Mouse (Mus musculus) gastrocnemius, postnatal 10 days (tissue): ENCODE measurements around the gene Ccm2l. TPM values are rescaled to one million over a fixed set of nuclear protein-coding genes. Genes with fewer than 3 reads are reported as not detected.

Experiments
- DNase-seq: peaks from one replicate; pipeline ENCODE4 v3.0.0; 2021; ENCODE audit warnings: mixed read lengths
- total RNA-seq, 2 experiments: library from RNA; stranded (reverse); gene quantifications; 2 replicates each; pipeline ENCODE4 v1.2.3; 2021

The Ccm2l gene
- total RNA-seq, 2 experiments from 2014 or later = 7.6 to 12.6 TPM

GRCm38 (mm10) chr2:153052700-153053351 lies 12.9 kb upstream of the Ccm2l start:
- no peak for DNase-seq

DNA sequence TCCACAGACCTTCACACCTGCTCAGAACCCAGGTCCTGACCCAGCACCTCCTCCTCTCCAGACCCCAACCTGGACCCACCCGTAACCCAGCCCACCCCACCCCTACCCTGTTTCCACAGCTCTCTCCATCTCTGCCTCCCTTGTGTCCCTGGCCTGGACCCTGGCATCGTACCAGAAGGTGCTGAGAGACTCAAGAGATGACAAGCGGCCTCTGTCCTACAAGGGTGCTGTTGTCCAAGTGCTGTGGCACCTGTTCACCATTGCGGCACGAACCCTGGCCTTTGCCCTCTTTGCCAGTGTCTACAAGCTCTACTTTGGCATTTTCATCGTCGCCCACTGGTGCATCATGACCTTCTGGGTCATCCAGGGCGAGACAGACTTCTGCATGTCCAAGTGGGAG lies 11.9 kb upstream of the Ccm2l start:
- no peak for DNase-seq

- DNase-seq = no peak
Measured at GRCm38 (mm10) chr2:153055270-153055920, 10.4 kb upstream of the Ccm2l start.

- DNase-seq = no peak
Measured at GRCm38 (mm10) chr2:153058365-153058764, 7.4 kb upstream of the Ccm2l start.

DNA sequence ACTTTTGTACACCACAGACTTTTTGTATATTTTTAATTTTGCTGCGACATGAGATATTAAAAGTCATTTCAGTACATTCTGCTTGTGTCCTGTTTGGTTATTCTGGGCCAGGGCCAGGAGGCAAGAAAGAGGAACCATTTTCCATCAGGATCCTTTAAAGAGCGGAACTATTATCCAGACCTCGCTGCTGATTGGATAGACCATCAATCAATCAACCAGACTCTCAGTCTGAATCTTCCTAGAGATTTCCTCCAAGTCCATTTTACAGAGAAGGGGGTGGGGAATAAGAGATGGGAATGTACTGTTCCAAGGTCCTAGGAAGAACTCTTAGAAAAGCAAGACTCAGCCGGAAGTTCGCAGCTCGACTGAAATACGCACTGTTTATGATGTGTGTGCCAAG lies 5.5 kb upstream of the Ccm2l start:
- DNase-seq = no peak

- no peak for DNase-seq
Measured at GRCm38 (mm10) chr2:153063394-153063793, 2.4 kb upstream of the Ccm2l start.

DNA sequence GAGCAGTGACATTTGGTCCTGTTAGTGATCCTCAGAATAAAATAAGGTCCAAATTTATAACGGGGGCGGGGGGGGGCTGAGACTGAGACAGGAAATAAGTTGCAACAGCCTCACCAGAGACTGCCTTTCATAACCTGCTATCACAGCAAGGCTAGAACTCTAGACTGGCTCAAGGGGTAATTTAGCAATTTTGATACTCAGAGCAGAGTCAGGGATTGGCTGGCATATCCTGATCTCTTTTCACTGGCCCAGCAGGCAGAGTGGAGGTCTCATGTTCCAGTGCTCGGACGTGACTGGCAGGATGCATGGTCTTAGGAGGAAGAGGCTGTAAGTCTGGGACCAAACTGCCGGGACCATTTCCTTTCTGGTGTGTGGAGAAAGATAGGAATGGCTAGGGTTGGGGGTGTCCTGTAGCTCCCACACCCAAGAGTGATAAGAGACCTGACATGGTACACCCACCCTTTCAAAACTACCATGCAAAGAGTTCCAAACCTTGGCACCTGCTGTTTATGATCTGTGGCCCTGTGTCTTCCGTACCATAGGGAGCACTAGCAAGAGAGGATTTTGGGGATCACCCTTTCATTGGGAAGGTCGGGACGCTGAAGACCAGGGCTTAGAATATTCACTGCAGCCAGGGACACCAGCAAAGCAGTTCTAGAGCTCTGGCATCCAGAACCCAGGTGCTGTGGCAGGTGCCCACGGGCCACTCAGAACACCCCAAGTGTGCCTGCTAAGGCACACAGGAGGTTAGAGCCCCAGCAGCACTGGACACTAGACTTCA lies 1.4 kb upstream of the Ccm2l start:
- no peak for DNase-seq

GRCm38 (mm10) chr2:153066991-153067390 lies 1.2 kb downstream of the Ccm2l start:
- DNase-seq = no peak

- DNase-seq = peak; percentile 34
Measured at GRCm38 (mm10) chr2:153070762-153071490, 5.2 kb downstream of the Ccm2l start.

DNA sequence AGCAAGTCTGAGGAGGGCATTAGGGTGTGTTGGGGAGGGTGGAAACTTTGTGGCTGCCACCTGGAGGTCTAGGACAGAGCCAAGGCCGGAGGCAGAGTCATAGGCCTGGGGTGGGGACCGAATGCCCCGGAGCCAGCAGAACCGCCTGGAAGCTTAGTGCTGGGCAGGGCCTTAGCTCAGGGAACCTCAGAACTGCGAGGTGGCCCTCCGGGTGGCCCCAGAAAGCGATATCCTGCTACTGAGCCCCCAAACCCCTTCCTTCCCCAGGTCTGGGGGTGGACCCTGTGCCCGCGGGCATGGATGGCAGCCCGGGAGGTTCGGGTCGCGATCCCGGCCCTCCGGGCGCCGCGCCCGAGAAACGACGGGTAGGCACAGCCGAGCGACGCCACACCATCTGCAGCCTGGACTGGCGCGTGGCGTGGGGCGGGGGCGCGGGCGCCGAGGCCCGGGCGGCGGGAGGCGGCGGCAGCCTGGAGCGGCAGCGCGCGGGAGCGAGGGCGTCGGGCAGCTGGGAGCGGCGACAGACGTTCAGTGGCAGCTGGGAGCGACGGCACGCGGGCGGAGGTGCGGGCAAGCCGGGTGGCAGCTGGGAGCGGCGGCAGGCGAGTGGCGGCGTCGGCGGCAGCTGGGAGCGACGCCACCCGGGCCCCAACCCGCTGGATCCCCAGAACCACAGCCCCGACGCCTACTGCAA lies 5.9 kb downstream of the Ccm2l start:
- peak; percentile 33 for DNase-seq

DNA sequence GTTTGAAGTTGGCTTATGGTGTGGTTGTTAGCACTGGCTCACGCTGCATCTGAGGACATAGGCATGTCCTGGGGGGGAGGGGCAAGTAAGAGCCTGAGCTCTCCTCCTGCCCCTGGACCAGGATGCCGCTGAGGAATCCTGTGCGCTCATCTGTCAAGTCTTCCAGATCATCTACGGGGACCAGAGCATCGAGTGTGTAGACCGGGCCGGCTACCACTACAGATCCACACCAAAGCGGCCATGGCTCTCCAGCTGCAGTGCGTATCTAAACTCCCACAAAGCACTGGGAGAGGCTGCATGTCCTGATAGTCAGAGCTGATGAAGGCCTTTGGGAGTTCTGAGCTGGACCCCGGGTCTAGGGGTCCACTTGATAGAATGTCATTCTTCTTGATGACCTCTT lies 8.9 kb downstream of the Ccm2l start:
- no peak for DNase-seq

DNA sequence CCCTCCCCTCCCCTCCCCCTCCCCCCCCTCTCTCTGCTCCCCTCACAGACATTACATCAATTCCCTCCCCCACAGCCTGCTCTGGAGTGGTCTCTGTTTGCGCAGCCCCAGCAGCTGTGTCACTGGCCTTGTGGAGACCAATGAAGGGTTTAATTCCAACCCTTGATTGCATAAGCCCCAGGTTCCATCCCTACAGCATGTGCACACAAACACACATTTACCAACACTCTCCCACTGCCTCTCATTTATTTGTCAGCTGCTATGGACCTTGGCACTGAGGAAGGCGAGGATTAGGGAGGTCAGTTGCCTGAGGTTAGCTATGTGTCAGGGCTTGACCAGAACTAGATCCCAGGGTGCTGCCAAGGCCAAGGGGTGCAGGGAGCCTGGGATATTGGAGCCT lies 10.2 kb downstream of the Ccm2l start:
- no peak for DNase-seq

DNA sequence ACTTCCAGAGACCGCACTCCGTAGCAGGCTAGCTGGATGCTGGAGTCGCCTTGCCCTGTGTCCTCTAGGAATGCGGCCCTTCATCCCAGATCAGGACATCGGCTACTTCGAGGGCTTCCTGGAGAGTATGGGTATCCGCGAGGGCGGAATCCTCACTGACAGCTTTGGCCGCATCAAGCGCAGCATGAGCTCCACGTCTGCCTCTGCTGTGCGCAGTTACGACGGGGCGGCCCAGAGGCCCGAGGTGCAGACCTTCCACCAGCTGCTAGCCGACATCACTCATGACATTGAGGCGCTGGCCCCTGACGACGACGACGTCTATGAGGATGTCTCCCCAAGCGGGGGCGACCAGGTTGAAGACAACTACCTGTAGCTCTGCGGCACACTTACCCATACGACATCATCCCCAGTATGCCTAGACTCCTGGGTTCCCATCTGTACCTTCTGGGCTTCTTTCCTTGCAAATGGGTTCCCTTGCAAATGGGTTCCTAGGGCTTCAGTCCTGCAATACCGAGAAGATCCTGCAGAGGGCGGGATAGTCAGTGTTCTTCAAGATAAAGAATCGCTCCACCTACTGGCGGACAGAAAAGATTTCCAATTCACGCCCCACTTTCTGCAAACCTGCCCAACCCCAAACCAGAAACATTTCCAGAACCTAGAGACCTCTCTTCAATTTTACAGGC lies 15.2 kb downstream of the Ccm2l start:
- peak; percentile 76 for DNase-seq

DNA sequence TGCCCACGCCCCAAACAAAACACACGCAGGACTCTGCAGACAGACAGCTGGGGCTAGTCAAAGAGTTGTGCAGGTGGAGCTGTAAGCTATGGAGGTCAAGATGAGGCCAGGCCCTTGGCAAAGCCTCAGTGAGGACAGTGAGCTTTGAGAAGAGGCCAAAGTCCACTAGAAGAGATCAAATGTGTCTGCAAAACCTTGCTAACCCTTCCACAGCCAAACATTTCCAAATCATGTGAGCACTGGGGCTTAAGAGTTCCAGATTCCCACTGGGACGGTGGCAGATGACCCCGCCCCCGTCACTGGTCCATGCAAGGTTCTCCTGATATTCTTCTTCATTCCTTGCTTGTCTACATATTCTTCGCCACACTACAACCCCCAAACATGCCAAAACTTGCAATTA lies 16.1 kb downstream of the Ccm2l start:
- DNase-seq = no peak

DNA sequence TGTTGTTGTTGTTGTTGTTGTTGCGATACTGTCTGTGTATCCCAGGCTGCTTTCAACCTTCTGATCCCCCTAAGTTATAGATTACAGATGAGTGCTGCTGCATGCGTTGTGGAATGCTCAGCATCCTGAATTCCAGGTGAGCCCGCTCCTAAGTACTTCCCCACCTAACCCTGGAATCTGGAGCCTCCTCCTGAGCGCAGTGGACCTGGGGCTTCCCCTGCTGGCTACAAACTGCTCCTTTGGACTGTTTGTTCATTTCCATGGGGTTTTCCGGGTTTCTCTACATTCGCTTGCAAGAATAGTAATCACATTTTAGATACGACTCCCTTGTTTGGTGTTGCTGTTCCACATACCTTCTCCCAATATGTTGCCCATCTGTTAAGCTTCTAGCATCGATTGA lies 17.5 kb downstream of the Ccm2l start:
- no peak for DNase-seq

- no peak for DNase-seq
Measured at GRCm38 (mm10) chr2:153083824-153084223, 18.1 kb downstream of the Ccm2l start.

GRCm38 (mm10) chr2:153084261-153084976 lies 18.7 kb downstream of the Ccm2l start:
- DNase-seq = no peak

DNA sequence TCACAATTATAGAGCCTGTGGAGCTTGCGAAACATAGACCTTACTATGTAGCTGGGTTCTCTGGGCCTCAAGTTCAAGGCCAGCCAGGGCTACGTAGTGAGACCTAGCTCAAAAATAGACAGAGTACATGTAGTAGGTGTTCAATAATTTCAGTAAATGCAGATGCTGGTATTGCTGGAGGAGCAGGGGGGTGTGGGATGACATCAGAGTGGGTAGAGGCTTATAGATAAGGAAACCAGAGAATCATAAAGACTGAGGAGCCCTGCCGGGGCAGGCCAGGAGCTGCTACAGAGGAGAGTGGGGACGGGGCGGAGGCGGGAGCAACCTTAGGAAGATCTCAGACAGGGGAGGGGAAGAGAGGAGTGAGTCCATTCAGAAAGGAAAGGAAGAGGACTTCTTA lies 19.8 kb downstream of the Ccm2l start:
- DNase-seq = no peak

GRCm38 (mm10) chr2:153086166-153086565 lies 20.4 kb downstream of the Ccm2l start:
- DNase-seq = no peak

DNA sequence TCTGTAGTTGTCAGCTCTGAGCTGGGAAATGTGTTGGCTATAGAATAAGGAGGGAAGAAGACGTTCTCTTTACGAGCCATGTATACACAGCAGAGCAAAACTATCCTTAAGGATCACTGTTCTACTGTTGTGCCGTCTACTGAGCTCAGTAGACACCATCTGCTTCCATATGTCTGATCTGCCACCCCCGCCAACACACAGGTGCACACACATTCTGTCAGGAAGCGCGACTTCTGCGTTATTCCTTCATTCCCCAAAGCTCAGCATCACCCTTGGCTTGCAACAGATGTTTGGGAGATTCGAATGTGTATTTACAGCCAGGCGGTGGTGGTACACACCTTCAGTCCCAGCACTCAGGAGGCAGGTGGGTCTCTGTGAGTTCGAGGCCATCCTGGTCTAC lies 21.3 kb downstream of the Ccm2l start:
- no peak for DNase-seq

DNA sequence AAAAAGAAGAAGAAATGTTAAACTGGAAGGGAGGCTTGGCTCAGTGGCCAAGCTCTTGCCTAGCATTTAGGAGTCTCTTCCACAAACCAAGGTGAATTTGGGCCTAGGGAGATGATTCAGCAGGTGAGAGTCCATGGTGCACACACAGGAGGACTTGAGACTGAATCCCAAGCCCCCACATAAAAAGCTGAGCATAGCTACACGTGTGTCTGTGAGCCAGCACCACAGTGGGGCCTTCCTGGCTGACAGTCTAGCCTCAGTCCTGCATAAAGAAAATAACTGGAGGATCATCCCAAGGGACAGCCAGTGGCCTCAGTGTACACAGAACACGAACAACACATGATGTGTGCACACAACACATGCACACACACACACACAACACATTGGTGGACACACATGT lies 23.6 kb downstream of the Ccm2l start:
- DNase-seq = no peak
